Mouse (Mus musculus): ENCODE measurements around the gene Slc26a1.
A peak's percentile ranks its signal among the peaks of the same experiment; 100 is the strongest.

Slc26a1 gene

GRCm38 (mm10) chr5:108628891-108629633, 46.3 kb downstream of the Slc26a1 start:
- DNase-seq (ENCODE audit: low read depth in 2 of 2, low spot score in 2 of 2) = peak; percentile 10 to 36

GRCm38 (mm10) chr5:108626050-108626660, 49.2 kb downstream of the Slc26a1 start:
- no peak for DNase-seq (ENCODE audit: low read depth in 2 of 2, low spot score in 2 of 2)

GRCm38 (mm10) chr5:108621870-108622269, 53.5 kb downstream of the Slc26a1 start:
- no peak for DNase-seq (ENCODE audit: low read depth in 2 of 2, low spot score in 2 of 2)

All from CD8-positive naive resting alpha-beta T cell, adult 2 months (primary cell).